Mouse (Mus musculus) gastrocnemius, postnatal 36 days (tissue): Measurements from ENCODE around the gene Gstp2. TPM values are rescaled to one million over a fixed set of nuclear protein-coding genes. Genes with fewer than 3 reads are reported as not detected.

Source experiments
- DNase-seq, 2 experiments: peaks; one replicate each; pipeline ENCODE4 v3.0.0; 2022
- intact Hi-C: fragments of 180-260 bp; cut with DNase I; formaldehyde crosslinking; loops from one replicate; pipeline ENCODE4 v1.15.1; 2025
- long read RNA-seq, 2 experiments: library from polyadenylated mRNA; stranded (forward); transcript quantifications; one replicate each; pipeline ENCODE4 v2.0.0; 2021
- total RNA-seq, 2 experiments: library from RNA; stranded (reverse); gene quantifications; 2 replicates each; pipeline ENCODE4 v1.2.3; 2021

The Gstp2 gene
- total RNA-seq = 100 to 1,000 TPM; 148 to 162 TPM
- long read RNA-seq, experiment 1, transcript Gstp2-201 (7 exons, 797 nt) = major isoform, 165 of 199 reads
- long read RNA-seq, experiment 1, partial matches to known transcripts = 9 of 199 reads
- long read RNA-seq, experiment 1, other reads (novel, unspliced or antisense) = 24 of 199 reads
- long read RNA-seq, experiment 2, transcript Gstp2-201 (7 exons, 797 nt) = major isoform, 136 of 161 reads
- long read RNA-seq, experiment 2, partial matches to known transcripts = 6 of 161 reads
- long read RNA-seq, experiment 2, other reads (novel, unspliced or antisense) = 19 of 161 reads

DNA sequence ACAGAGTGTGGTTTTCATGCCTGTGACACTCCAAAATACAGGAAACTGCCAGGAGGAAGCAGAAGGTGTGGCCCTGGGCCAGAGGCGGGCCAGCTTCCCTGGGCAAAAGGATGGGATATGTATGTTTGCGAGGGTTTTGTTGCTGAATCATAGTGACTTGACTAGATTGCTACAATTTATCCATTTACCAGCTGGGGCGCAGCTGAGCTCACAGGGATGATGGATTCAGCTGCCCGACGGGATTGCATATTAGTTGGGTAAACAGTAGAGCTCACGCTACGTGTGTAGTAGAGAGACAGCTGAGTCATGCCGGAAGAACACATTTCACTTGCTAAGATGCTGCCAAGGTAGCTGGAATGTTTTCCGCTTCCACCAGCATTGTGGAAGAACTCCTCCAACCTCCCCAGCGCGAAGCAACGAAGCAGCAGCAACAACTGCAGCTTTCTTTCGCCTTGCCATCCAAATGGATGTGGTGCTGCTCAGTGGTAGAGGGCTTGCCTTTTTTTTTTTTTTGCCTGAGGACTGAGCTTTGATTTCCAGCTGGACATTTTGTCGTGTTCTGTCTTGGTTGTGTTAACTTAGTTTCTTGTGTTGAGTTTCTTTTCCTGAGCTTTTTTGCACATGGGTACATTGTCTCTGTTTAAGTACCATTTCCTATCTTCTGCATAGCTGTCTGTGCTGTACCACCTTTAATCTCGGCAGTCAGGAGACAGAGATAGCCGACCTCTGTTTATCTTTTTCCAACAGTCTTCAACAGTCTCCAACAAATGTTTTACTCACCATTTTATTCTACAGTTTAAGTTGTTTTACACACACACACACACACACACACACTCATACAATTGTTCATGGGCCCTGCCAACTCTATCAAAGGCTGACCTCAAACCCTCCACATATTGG, at the start of gene Gstp2:
Gene Gstp2, minus strand, starts transcription at position 58 of the 900 bp plus-strand sequence.
- intact Hi-C loops = no loop called here

DNA sequence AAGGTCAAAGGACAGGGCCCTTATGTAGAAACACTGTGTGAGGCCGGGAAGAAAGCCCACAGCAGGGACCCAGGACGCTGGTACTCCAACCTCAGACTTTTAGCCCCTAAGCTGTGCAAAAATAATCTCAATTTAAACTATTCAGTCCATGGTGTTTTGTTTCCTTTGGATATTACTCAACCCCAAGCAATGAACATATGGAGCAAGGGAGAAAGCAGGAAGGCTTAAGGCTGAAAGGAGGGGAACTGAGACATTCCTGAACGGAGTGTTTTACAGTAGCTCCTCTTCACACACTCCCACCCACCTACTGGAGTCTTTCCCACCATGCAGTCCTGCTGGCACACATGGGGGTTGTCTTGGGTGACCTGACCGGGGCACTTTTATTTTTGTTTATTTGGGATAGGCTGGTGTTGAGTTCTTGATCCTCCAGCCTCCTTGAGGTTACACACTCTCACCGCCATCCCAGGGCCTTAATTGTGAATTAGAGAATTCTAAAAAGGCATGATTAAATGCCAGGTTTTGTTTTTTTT, 49.0 kb upstream of the Gstp2 start:
- intact Hi-C loops = loop anchor here (5.0 kb wide), 1 partner anchor 42 kb away; the partner anchor contains the start of gene Gpr152
- DNase-seq = no peak

More for the DNA sequence above, at the start of gene Gstp2:
- DNase-seq = peak; percentile 73 to 75

DNA sequence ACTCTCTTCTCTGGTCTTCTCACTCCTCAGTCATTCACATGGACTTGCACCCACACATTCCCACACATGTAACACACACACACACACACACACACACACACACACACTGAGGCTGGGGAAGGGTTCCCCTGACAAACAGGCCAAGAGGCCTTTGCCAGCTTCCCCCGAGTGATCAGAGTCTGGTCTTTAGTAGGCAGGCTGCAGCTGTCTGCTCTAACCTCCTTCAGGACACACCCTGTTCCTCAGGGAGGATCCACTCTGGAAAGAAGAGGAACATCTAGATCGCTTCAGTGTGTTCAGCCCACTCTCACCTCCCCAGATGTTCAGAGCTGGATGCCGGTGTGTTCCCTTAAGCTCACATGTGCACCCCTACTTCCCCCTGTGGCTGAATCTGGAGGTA, 48.5 kb upstream of the Gstp2 start:
- intact Hi-C loops = no loop called here
- DNase-seq = no peak

DNA sequence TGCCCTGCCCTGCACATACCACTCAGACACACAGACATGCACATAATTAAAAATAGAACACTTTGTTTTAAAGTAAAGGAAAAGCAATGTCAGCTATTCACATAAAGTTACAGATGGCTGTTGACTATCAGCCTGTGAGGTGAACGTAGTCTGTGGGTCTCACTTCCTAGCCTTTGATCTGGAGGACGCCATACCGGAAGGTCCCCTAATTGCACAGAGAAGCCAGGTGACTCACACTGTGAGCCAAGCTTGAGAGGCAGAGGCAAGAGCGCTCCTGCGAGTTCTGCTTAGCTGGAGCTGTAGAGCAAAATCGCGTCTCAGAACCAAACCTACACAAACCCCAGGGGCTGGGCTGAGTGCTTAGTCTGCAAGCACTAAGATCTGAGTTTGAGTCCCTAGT, 47.9 kb upstream of the Gstp2 start:
- intact Hi-C loops = no loop called here

GRCm38 (mm10) chr19:4092750-4093149, 46.9 kb upstream of the Gstp2 start:
- intact Hi-C loops = no loop called here

More for the DNA sequence above, 47.9 kb upstream of the Gstp2 start:
- DNase-seq = no peak

GRCm38 (mm10) chr19:4091383-4091782, 45.6 kb upstream of the Gstp2 start:
- intact Hi-C loops = no loop called here
- no peak for DNase-seq

More at GRCm38 (mm10) chr19:4092750-4093149, 46.9 kb upstream of the Gstp2 start:
- no peak for DNase-seq

- DNase-seq = no peak
- intact Hi-C loops = no loop called here
Observed at GRCm38 (mm10) chr19:4090446-4090845, 44.6 kb upstream of the Gstp2 start.

- intact Hi-C loops = no loop called here
- no peak for DNase-seq
Observed at GRCm38 (mm10) chr19:4089128-4089527, 43.3 kb upstream of the Gstp2 start.

- no peak for DNase-seq
- intact Hi-C loops = no loop called here
Observed at GRCm38 (mm10) chr19:4088146-4088545, 42.3 kb upstream of the Gstp2 start.

GRCm38 (mm10) chr19:4087090-4087489, 41.3 kb upstream of the Gstp2 start:
- no peak for DNase-seq
- intact Hi-C loops = no loop called here

DNA sequence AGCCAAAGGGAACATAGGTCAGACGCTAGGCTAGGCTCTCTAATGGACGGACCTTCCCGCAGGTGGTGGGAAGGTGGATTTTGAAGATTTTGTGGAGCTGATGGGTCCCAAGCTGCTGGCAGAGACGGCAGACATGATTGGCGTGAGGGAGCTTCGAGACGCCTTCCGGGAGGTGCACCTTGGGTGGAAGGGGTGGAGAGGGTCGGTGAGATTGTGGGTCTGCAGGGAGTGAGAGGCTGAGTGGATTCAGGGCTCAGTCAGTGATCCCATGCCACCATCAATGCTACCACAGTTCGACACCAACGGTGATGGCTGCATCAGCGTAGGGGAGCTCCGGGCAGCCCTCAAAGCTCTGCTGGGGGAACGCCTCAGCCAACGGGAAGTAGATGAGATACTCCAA, 40.3 kb upstream of the Gstp2 start:
- intact Hi-C loops = no loop called here

GRCm38 (mm10) chr19:4084984-4085383, 39.2 kb upstream of the Gstp2 start:
- DNase-seq = no peak
- intact Hi-C loops = no loop called here

More for the DNA sequence above, 40.3 kb upstream of the Gstp2 start:
- DNase-seq = no peak

DNA sequence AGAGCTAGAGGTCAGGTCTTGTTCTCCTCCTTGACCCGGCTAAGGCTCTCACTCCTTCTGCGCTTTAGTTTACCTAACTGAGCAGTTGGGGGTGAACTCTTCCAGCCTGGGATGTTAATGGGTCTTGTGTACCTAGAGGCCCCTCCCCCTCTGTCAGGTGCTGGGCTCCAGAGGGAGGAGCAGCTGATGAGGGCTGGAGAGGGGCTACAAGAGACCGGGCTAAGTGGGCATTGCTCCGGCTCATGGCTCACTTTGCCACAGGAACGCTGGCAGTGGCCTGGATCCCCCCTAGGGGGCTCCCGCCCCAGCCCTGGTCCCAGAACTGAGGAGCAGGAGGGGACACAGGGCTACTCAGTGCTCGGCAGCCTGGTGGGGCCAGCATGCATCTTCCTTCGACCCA, 38.0 kb upstream of the Gstp2 start:
- DNase-seq = no peak
- intact Hi-C loops = no loop called here

DNA sequence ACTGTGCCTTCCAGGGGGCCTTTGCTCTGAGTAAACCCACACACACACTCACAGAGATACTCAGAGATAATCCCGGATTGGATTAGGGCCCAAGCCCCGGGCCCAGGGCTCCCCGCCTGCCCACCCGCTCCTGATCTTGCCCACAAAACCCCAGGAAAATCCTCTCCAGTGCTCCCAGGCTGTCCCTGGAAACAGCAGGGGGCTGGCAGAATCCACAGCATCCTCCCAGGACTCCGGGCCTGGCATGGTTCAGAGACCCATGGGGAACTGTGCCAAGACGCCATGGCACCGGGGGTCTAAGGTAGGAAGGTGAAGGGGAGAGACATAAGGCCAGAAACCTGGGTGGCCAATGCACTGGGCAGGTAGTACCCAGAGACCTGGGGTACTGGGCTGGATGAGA, 37.5 kb upstream of the Gstp2 start:
- intact Hi-C loops = no loop called here
- no peak for DNase-seq

GRCm38 (mm10) chr19:4082219-4082965, 36.6 kb upstream of the Gstp2 start:
- intact Hi-C loops = no loop called here
- no peak for DNase-seq

DNA sequence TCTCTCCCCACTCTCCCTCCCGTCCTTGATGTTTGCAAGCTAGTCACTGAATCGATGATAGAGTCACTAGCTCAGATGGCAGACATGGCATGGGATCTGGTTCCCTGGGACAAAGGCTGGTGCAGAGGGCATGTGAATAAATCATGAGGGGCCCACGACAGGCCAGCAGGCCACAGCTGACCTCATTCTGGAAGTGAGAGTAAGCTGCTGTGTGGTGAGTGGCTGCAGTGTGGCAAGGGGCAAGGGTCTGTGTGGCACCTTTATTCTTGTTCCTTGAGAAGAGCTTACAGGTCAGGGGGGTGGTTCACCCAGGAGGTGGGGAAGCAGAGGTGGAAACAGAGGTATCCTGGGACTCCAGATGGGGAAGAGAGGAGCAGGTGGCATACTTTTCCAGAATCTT, 35.6 kb upstream of the Gstp2 start, which contains the start of gene Cabp2:
Gene Cabp2, plus strand, starts transcription at position 185 of the 400 bp plus-strand sequence.
- DNase-seq = no peak
- intact Hi-C loops = no loop called here

- intact Hi-C loops = no loop called here
- DNase-seq = no peak
Observed at GRCm38 (mm10) chr19:4080511-4081009, 34.7 kb upstream of the Gstp2 start.

DNA sequence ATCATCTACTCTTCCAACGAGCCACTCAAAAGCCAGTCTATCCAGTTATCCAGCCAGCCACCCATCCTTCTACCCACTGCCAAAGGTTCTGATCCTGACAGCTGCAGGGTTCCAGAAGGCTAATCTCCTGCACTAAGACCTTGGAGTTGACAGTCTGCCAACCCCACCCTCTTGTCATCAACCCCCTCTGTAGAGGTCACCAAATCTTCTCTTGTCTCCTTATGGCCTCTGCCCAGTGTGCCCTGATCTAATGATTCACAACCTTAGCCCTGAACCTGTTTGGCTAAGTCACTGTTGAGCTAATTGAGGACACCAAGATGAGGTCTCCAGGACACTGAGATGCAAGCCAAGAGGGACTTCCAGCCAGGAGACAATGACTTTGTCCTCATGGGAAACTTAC, 33.8 kb upstream of the Gstp2 start:
- DNase-seq = no peak
- intact Hi-C loops = loop anchor here (2.0 kb wide), 1 partner anchor 51 kb away; no protein-coding TSS in a partner anchor

DNA sequence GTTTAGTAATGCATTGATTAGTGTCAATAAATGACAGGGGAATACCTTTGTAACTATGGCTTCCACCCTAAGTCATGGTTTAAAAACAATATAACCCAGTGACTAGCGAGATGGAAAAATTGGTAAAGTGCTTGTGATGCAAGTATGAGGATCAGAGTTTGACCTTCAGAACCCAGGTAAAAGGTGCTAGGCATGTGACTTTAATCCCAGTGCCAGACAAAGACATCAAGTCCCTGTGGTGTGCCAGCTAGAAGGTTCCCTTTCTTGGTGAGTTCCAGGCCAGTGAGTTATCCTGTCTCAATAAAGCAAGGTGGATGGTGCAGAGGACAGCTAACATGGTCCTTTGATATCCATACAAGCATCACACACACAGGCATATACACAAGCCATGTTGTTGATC, 29.7 kb upstream of the Gstp2 start:
- DNase-seq = no peak
- intact Hi-C loops = no loop called here

- intact Hi-C loops = no loop called here
- DNase-seq = no peak
Observed at GRCm38 (mm10) chr19:4072706-4073424, 27.0 kb upstream of the Gstp2 start.
